Mouse (Mus musculus): ENCODE measurements around the gene Strn4. TPM values are rescaled to one million over a fixed set of nuclear protein-coding genes. Genes with fewer than 3 reads are reported as not detected.

Gene Strn4
- polyA plus RNA-seq, 1 experiment from 2014 or later, result 184 TPM

GRCm38 (mm10) chr7:16830449-16830848, 14.8 kb downstream of the Strn4 start:
- no peaks in the 10 kb centered on the region for H3K27me3 ChIP-seq
- H3K4me2 ChIP-seq, result no peak overlapping the region
- peaks cover 90% of the 10 kb centered on the region for H3K36me3 ChIP-seq
- no peak overlapping the region for H3K27ac ChIP-seq (replicated peaks)
- no peak overlapping the region for H3K4me3 ChIP-seq
- ATAC-seq (ENCODE audit: low FRiP score, low read depth), result no peak
- no peak overlapping the region for H3K9ac ChIP-seq
- WGBS, result 84% methylated on average over 9 of the region's 9 CpGs
- H3K9me3 ChIP-seq, result no peaks in the 10 kb centered on the region
- no peaks in the 10 kb centered on the region for H3K4me1 ChIP-seq (replicated peaks)

DNA sequence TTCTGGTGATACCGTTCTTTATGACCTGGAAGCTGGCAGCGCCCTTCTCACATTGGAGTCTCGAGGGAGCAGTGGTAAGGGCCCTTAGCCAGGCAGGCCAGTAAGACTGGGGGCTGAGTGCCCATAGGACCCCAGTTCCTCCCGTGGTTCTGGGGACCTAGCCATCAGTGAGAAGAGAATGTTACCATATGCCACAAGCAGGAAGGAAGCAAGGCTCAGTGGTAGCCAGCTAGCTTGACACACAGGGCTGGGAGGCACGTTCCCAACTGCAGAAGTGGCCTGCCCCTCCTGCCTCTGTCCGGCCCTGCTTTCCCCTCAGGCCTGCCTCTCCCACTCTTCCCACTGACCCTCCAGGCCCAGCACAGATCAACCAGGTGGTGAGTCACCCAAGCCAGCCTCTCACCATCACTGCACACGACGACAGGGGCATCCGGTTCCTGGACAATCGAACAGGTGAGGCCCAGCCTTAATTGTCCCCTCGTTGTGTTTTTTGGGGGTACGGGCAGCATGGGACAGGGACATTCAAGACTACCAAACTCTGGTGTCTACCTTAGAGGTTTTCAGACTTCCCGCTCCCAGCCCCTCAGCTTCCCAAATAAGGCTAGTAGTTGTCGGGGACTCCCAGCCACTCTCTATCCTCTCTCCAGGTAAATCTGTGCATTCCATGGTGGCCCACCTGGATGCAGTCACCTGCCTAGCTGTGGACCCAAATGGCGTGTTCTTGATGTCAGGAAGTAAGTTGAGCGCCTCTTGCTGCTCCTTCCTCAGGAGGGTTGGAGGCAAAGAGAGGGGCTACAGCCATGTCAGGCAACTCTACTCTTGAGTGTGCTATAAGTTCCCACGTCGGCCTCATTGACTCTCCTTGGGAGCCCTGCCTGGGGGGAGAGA, 22.5 kb downstream of the Strn4 start:
- Histone ChIP-seq H3K9ac (no peak overlapping the region), H3K4me3 (no peak overlapping the region), H3K4me2 (no peak overlapping the region), H3K36me3 (peaks cover 66% of the 10 kb centered on the region), H3K9me3 (no peaks in the 10 kb centered on the region), H3K27me3 (no peaks in the 10 kb centered on the region), H3K4me1 (replicated peaks) (peaks cover 8% of the 10 kb centered on the region), H3K27ac (replicated peaks) (no peak overlapping the region)
- whole genome bisulfite sequencing, result 94% methylated on average over 18 of the region's 18 CpGs
- ATAC-seq (ENCODE audit: low FRiP score, low read depth), result no peak

DNA sequence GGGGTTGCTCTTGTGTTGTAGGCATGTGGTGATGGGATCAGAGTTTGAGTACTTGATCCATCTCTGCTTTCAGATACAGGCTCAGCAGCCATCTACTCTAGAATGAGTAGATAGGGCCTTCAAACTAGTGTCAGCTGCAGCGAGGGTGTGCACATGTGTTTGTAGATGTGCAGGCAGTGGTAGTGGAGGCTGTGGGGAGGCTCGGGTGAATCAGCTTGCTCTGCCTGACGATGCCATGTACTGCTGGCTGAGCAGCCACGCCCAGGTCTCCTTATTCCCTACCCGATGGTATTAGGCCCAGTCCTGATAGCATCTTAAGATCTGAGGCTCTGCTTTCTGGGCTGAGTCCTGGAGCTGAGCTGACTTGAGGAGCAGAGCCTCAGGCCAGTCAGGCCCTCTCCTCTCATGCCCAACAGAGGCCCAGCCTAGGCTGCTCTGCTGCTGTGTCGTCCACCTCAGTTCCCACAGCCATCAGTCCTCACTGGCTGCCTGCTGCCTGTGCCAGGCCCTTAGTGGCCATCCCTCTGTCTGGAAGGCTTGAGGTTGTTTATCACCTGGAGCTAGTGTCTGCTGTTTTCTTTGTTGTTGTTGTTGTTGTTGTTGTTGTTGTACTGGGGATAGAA, 23.2 kb downstream of the Strn4 start:
- no peak overlapping the region for H3K9ac ChIP-seq
- no peaks in the 10 kb centered on the region for H3K9me3 ChIP-seq
- H3K36me3 ChIP-seq, result peaks cover 58% of the 10 kb centered on the region
- H3K4me2 ChIP-seq, result no peak overlapping the region
- H3K4me1 ChIP-seq (replicated peaks), result peaks cover 15% of the 10 kb centered on the region
- H3K4me3 ChIP-seq, result no peak overlapping the region
- no peaks in the 10 kb centered on the region for H3K27me3 ChIP-seq
- WGBS, result 94% methylated on average over 6 of the region's 6 CpGs
- H3K27ac ChIP-seq (replicated peaks), result no peak overlapping the region
- ATAC-seq (ENCODE audit: low FRiP score, low read depth), result no peak

DNA sequence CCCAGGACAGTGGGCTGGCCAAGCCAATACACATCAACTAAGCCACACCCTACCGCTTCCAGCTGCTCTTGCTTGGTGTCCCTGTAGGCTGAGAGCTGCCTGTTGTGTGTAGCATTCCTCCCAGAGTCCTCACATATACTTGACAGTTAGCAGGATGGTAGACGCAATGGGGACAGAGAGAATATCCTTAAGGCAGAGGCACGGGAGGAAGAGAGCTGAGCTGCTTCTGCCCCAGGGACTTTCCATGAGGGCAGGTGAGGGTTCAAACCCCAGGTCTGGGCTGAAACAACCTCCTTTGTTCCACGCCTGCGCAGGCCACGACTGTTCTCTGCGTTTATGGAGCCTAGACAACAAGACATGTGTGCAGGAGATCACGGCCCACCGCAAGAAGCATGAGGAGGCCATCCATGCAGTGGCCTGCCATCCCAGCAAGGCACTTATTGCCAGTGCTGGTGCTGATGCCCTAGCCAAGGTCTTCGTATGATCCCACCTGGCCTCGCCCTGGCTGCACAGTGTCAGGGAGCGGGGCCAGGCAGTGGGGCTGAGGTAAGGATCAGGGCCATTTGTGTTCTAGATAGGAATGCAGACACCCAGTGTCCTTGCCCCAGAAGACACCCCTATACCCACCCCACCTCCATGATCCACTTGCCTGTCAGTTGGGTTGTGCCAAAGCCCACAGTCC, 23.9 kb downstream of the Strn4 start:
- Histone ChIP-seq H3K27me3 (no peaks in the 10 kb centered on the region), H3K4me2 (no peak overlapping the region), H3K36me3 (peaks cover 52% of the 10 kb centered on the region), H3K4me3 (no peak overlapping the region), H3K9me3 (no peaks in the 10 kb centered on the region), H3K27ac (replicated peaks) (no peak overlapping the region), H3K9ac (no peak overlapping the region), H3K4me1 (replicated peaks) (peaks cover 22% of the 10 kb centered on the region)
- 95% methylated on average over 12 of the region's 12 CpGs for WGBS
- no peak for ATAC-seq (ENCODE audit: low FRiP score, low read depth)

DNA sequence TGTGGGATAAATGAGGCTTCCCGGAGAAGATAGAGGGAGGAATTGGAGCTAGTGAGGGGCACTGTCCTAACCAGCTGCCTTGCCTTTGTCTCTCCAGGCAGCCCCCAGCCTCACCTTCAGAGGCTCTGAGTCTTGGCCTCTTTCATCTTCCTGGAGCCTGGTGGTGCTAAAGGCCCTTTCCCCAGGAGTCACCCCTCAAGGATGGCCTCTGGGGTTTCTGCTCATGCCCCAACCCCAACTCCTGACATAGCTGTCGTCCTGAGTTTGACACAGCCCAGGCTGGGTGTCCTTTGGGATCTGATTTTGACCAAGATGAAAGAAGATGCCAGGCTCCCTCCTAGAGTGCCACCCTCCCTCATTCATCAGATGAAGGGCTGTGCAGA, 24.4 kb downstream of the Strn4 start:
- Histone ChIP-seq H3K9ac (no peak overlapping the region), H3K27me3 (no peaks in the 10 kb centered on the region), H3K4me1 (replicated peaks) (peaks cover 25% of the 10 kb centered on the region), H3K4me3 (no peak overlapping the region), H3K27ac (replicated peaks) (no peak overlapping the region), H3K9me3 (no peaks in the 10 kb centered on the region), H3K36me3 (peaks cover 46% of the 10 kb centered on the region), H3K4me2 (no peak overlapping the region)
- 82% methylated on average over 2 of the region's 2 CpGs for WGBS
- ATAC-seq (ENCODE audit: low FRiP score, low read depth), result no peak

DNA sequence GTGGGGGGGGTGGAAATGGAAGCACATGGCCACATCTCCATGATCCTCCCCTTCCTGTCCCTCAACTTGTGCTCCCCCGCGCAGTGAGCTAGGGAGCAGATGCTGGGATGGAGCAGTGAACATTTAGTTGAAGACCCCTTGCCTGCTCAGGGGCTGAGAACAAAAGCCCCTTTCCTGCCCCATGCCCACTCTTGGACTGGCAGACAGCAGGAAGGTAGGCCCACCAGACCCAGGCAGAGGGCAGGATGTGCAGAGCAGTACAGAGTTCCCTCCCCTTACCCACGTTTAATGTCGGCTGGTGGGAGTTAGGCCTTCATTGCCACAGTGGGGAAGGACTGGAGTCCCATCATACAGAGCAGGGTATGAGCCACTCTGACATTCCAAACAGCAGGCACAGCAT, 25.4 kb downstream of the Strn4 start:
- Histone ChIP-seq H3K9me3 (no peaks in the 10 kb centered on the region), H3K27me3 (no peaks in the 10 kb centered on the region), H3K4me3 (no peak overlapping the region), H3K27ac (replicated peaks) (peak overlapping the region; percentile 39), H3K4me1 (replicated peaks) (peaks cover 32% of the 10 kb centered on the region), H3K4me2 (no peak overlapping the region), H3K36me3 (peaks cover 46% of the 10 kb centered on the region), H3K9ac (no peak overlapping the region)
- 79% methylated on average over 4 of the region's 4 CpGs for WGBS
- no peak for ATAC-seq (ENCODE audit: low FRiP score, low read depth)

DNA sequence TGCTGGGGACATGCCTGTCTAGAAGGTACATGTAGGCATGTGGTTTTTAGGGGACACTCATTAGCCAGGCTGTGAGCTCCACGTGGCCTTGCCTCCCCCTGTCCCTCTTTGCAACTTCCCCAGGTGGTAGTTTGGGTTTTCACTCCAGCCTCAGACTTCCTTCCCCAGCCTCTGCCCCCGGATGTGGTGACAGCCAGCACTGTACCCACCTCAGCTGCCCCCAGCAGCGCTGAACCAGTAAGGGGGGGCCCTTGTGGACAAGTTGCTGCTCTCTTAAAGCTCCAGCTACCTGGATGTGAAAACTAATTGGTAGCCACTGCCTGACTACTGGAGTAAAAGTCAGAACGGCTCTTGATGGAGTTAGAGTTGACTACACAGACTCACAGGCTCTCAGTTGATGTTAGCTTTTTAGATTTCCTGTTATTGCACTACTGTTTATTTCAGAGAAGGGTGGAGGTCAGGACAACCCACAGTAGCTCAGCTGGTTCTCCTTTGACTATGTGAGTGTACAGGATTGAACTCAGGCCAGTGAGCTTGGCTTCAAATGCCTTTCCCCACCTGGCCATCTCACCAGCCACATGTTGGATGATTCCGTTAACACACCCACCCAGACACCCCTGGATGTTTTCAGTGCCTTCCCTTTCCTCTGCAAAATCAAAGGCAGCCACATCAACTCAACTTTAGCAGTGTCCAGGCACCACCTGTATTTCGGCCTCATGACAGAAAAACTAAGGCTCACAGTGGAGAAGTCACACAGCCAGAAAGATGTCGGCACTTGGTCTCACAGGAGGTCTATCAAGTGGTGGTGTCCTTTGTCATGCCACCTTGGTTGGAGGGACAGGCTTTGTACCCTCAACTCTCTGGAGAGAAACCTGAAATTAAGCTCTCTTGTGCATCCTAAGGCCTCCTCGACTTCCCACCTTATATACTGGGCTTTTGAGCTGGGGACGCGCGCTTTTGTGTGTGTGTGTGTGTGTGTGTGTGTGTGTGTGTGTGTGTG, 26.2 kb downstream of the Strn4 start:
- H3K27ac ChIP-seq (replicated peaks), result peak overlapping the region; percentile 69
- H3K9ac ChIP-seq, result no peak overlapping the region
- WGBS, result 44% methylated on average over 11 of the region's 11 CpGs
- peaks cover 32% of the 10 kb centered on the region for H3K4me1 ChIP-seq (replicated peaks)
- no peaks in the 10 kb centered on the region for H3K9me3 ChIP-seq
- 0 out of 2 replicates have a peak, but pooled peaks have one; percentile 4 for ATAC-seq (ENCODE audit: low FRiP score, low read depth)
- H3K36me3 ChIP-seq, result peaks cover 43% of the 10 kb centered on the region
- H3K4me3 ChIP-seq, result peak overlapping the region; percentile 56
- peak overlapping the region; percentile 82 for H3K4me2 ChIP-seq
- no peaks in the 10 kb centered on the region for H3K27me3 ChIP-seq

DNA sequence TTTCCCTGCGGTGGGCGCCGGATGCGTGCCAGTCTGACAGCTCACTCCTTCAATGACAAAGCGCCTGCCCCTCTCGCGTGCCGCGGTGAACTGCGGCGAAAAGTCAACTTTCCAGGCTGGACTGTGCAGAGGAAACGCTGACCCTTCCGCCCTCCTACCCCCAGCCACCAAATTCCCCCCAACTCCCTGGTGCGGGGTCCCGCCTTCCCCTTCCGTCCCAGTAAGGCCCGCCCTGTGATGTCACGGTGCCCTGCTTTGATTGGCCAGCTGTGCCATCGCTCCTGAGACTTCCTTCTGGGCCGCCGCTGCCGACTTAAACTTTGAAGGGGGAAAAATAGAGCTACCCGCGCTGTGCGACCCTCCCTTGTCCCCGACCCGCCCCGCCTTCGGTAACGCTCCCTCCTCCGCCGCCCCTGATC, 27.0 kb downstream of the Strn4 start, which contains the start of gene Prkd2:
Gene Prkd2 (plus strand): TSS at position 258 of the 419 bp plus-strand sequence.
- H3K27ac ChIP-seq (replicated peaks), result peak within 1 kb of the TSS; percentile 69
- peaks cover 32% of the 10 kb centered on the region for H3K4me1 ChIP-seq (replicated peaks)
- no peaks in the 10 kb centered on the region for H3K9me3 ChIP-seq
- H3K36me3 ChIP-seq, result peaks cover 36% of the 10 kb centered on the region
- H3K4me3 ChIP-seq, result peak within 1 kb of the TSS; percentile 56
- no peaks in the 10 kb centered on the region for H3K27me3 ChIP-seq
- ATAC-seq (ENCODE audit: low FRiP score, low read depth), result peak; percentile 87
- peak within 1 kb of the TSS; percentile 52 for H3K9ac ChIP-seq
- peak within 1 kb of the TSS; percentile 82 for H3K4me2 ChIP-seq
- 1% methylated on average over 30 of the region's 32 CpGs for WGBS

- Histone ChIP-seq H3K36me3 (peaks cover 27% of the 10 kb centered on the region), H3K27me3 (no peaks in the 10 kb centered on the region), H3K4me1 (replicated peaks) (peaks cover 33% of the 10 kb centered on the region), H3K4me3 (peak overlapping the region; percentile 56), H3K9ac (peak overlapping the region; percentile 52), H3K27ac (replicated peaks) (peak overlapping the region; percentile 69), H3K4me2 (peak overlapping the region; percentile 82), H3K9me3 (no peaks in the 10 kb centered on the region)
- 2% methylated on average over 33 of the region's 33 CpGs for WGBS
- peak; percentile 5; the same call in 1 of the 2 replicates for ATAC-seq (ENCODE audit: low FRiP score, low read depth)
Observed at GRCm38 (mm10) chr7:16843441-16844171, 27.9 kb downstream of the Strn4 start.

GRCm38 (mm10) chr7:16844696-16845071, 29.0 kb downstream of the Strn4 start:
- peak overlapping the region; percentile 56; the same call in 1 of the 2 replicates for H3K4me3 ChIP-seq
- peaks cover 24% of the 10 kb centered on the region for H3K36me3 ChIP-seq
- no peaks in the 10 kb centered on the region for H3K27me3 ChIP-seq
- WGBS, result 65% methylated on average over 3 of the region's 3 CpGs
- no peak for ATAC-seq (ENCODE audit: low FRiP score, low read depth)
- peak overlapping the region; percentile 82 for H3K4me2 ChIP-seq
- H3K27ac ChIP-seq (replicated peaks), result peak overlapping the region; percentile 24; the same call in 1 of the 2 replicates
- no peak overlapping the region for H3K9ac ChIP-seq
- H3K4me1 ChIP-seq (replicated peaks), result peaks cover 35% of the 10 kb centered on the region
- no peaks in the 10 kb centered on the region for H3K9me3 ChIP-seq

All from hindbrain, embryonic 15.5 days (tissue).